Mouse (Mus musculus): ENCODE measurements around the gene Ugt1a5.

DNA sequence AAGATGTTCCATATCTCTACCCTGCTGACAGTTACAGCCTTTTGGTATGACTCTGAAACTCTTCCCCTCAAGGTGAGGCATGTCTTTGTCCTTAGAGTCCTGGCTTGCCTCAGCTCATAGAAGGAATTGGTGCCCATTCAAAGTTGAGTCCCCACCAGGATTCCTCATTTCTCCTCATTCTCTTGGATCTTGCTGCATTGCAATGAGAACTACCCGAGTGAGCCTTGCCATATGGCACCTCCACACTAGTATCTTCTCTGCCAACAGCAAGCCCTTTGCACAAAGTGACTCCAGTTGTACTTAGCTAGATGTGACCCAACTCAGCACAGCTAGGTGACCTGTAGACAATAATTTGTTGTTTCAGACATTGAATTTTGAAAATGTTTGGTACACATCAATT lies 57.8 kb downstream of the Ugt1a5 start:
- TF ChIP-seq POLR2A (IDR thresholded peaks at IDR 0.05; ENCODE audit: control insufficient read depth in 1 of 2, insufficient read depth in 1 of 2, low read depth in 1 of 2, low read length in 2 of 2, poor library complexity in 1 of 2) (no peak), MEF2A (IDR thresholded peaks at IDR 0.05; ENCODE audit: extremely low read depth, insufficient replicate concordance, low read depth, low read length, poor library complexity, severe bottlenecking) (no peak), CTCF (IDR thresholded peaks at IDR 0.05 in 2 of 3, conservative IDR thresholded peaks at IDR 0.05 in 1 of 3; ENCODE audit: control insufficient read depth in 1 of 3, insufficient read depth in 1 of 3, low read depth in 2 of 3, low read length in 3 of 3, poor library complexity in 1 of 3, severe bottlenecking in 1 of 3) (no peak), MAFK (IDR thresholded peaks at IDR 0.05; ENCODE audit: borderline replicate concordance, low read depth, low read length) (no peak)
